Mouse (Mus musculus) E14TG2a.4 (cell line): ENCODE data around the gene Pdx1.

Source experiments
- H3K27me3 ChIP-seq: 2 replicates; pipeline ENCODE4 v1.6.1; 2014; ENCODE audit warnings: low read length, control low read depth; ENCODE audit not compliant: insufficient read depth
- H3K36me3 ChIP-seq: 2 replicates; pipeline ENCODE4 v1.6.1; 2014; ENCODE audit warnings: low read length, control low read depth; ENCODE audit not compliant: insufficient read depth
- H3K4me1 ChIP-seq: replicated peaks from 2 replicates; pipeline ENCODE4 v1.6.1; 2014; ENCODE audit warnings: low read depth, low read length, control low read depth
- H3K4me3 ChIP-seq: replicated peaks from 2 replicates; pipeline ENCODE4 v1.5.1; 2014; ENCODE audit warnings: mild to moderate bottlenecking, low read length
- H3K9me3 ChIP-seq: 2 replicates; pipeline ENCODE4 v1.6.1; 2014; ENCODE audit warnings: low read length, control low read depth
- CTCF ChIP-seq: conservative IDR thresholded peaks from 2 replicates; pipeline ENCODE4 v1.5.1; 2014; ENCODE audit warnings: low read length
- NANOG ChIP-seq: IDR thresholded peaks from 2 replicates; pipeline ENCODE4 v1.6.1; 2014; ENCODE audit warnings: borderline replicate concordance, low read length, mixed read lengths
- POU5F1 ChIP-seq: IDR thresholded peaks from 2 replicates; pipeline ENCODE4 v1.6.1; 2014; ENCODE audit warnings: low read length, borderline replicate concordance

The Pdx1 gene

GRCm38 (mm10) chr5:147315432-147316075 lies 45.8 kb downstream of the Pdx1 start:
- H3K4me3 ChIP-seq: peak overlapping the region; percentile 49
- no peaks in the 10 kb centered on the region for H3K9me3 ChIP-seq
- peaks cover 29% of the 10 kb centered on the region for H3K4me1 ChIP-seq
- H3K36me3 ChIP-seq: no peaks in the 10 kb centered on the region
- H3K27me3 ChIP-seq: peaks cover 89% of the 10 kb centered on the region
- TF ChIP-seq POU5F1: no peak
- TF ChIP-seq CTCF: no peak
- no peak for TF ChIP-seq NANOG

DNA sequence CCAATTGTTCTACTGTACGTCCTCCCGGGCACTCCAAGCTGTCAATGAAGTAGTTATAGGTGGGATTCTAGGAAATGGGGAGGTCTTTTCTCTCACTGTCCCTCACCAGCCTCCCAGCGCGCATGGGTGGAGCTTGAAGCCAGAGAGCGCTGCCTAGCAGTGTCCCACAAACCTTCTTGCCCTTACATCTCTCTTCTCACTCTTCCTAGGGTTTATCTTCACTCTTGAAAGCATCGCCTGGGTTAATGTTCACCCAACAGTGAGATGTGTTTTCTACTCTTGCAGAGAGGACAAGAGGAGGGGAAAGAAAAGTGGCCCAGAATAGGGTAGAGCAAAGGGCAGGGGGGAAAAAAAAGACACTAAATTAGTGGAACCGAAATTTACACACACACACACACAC lies 47.6 kb downstream of the Pdx1 start:
- TF ChIP-seq CTCF: no peak

DNA sequence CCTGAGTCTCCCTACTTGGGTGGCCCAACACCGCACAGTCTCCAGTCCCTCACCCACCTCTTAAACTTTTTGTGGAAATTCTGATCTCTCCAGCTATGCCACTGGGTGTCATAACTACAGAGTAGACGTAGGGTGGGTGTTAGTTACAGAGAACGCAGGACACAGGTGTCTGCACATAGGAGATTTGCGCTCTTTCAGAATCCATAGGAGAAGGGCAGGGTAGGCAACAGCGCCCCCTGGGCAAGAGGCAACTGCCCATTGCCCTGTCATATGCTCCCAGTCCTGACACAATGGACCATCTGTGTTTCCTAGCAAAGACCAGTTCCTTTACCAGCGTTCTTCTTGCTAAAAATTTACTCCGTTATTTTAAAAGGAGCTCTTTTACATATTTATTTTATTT lies 48.2 kb downstream of the Pdx1 start:
- H3K9me3 ChIP-seq: no peaks in the 10 kb centered on the region
- no peaks in the 10 kb centered on the region for H3K36me3 ChIP-seq
- no peak overlapping the region for H3K4me3 ChIP-seq
- H3K4me1 ChIP-seq: peaks cover 25% of the 10 kb centered on the region
- TF ChIP-seq POU5F1: no peak
- TF ChIP-seq CTCF: peak; percentile 55
- TF ChIP-seq NANOG: no peak
- H3K27me3 ChIP-seq: peaks cover 84% of the 10 kb centered on the region

More for the DNA sequence above, 47.6 kb downstream of the Pdx1 start:
- Histone ChIP-seq H3K4me3 (no peak overlapping the region), H3K36me3 (no peaks in the 10 kb centered on the region), H3K4me1 (peaks cover 29% of the 10 kb centered on the region), H3K27me3 (peaks cover 85% of the 10 kb centered on the region), H3K9me3 (no peaks in the 10 kb centered on the region)

DNA sequence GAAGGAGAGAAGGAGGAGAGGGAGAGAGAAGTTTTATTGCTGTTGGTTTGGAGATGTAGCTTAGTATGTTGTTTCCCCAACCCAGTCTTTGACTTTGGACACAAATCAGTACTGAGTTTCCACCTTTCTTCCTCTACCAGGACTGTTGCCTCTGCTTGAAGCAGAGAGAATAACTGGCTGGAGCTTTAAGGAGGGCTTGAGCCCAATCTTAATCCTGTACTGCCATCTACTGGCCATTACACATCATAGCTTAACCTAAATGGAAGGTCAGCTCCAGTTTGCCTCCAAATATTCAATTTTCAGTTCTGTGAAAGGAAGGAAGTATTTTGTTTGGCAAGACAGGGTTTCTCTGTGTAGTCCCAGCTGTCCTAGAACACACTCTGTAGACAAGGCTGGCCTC lies 49.9 kb downstream of the Pdx1 start:
- peaks cover 67% of the 10 kb centered on the region for H3K27me3 ChIP-seq
- H3K4me3 ChIP-seq: no peak overlapping the region
- TF ChIP-seq CTCF (peak; percentile 52), NANOG (no peak), POU5F1 (no peak)
- H3K9me3 ChIP-seq: no peaks in the 10 kb centered on the region
- H3K4me1 ChIP-seq: peaks cover 20% of the 10 kb centered on the region
- H3K36me3 ChIP-seq: no peaks in the 10 kb centered on the region

DNA sequence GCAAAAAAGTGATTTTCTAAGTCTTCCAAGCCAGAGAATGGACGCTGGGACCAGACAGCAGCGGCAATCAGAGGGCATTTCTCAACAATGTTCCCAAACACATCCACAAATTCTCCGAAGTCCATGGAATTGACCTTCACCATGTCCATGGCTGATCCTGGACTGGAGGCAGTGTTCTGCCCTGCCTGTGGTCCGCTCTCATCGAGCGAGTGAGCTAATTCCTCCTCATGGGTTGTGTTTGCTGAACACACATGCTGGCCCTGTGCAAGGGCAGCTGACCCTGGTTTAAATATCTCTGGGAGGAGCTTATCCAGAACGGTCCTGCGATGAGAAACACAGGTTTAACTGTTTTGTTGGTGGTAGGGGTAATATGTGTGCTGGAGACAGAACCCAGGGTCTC lies 52.4 kb downstream of the Pdx1 start, which contains the start of gene Urad:
Urad (minus strand) TSS at position 258 of the 400 bp plus-strand sequence.
- no peaks in the 10 kb centered on the region for H3K36me3 ChIP-seq
- no peak within 1 kb of the TSS for H3K4me3 ChIP-seq
- no peaks in the 10 kb centered on the region for H3K9me3 ChIP-seq
- peaks cover 12% of the 10 kb centered on the region; the same call in 1 of the 2 replicates for H3K4me1 ChIP-seq
- no peak for TF ChIP-seq CTCF
- no peak for TF ChIP-seq POU5F1
- no peak for TF ChIP-seq NANOG
- H3K27me3 ChIP-seq: peaks cover 56% of the 10 kb centered on the region

DNA sequence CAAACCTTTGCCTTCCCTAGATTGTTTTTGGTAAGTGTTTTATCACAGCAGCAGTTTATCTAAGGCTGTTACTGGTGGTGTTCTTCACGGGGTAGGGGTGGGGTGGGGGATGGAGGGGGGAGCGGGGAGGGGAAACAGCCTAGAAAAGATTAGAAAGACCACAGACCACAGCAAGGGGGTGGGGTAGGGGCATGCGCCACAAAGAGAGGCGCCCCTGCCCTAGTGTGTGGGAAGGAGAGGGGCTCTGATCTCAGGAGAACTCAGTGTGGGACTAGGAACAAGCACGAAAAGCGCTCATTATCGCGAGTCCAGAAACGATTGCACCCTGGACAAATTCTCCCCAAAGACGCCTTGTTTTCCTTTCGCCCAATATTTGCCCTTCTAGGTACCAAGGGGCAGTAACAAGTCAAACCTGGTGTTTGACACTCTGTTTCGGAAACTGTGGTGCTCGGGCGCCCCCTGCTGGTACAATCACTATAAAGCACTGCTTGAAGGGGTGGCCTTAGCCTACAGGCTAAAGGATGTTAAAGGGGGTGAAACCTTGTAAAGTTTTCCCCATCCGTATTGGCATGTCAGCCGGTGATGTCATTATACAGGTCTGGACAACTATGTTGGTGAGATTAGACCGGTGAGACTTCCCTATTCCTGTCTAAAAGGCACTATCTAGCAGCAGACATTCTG lies 53.6 kb downstream of the Pdx1 start:
- Histone ChIP-seq H3K9me3 (no peaks in the 10 kb centered on the region), H3K4me1 (peaks cover 10% of the 10 kb centered on the region; the same call in 1 of the 2 replicates), H3K27me3 (peaks cover 44% of the 10 kb centered on the region), H3K36me3 (no peaks in the 10 kb centered on the region), H3K4me3 (no peak overlapping the region)
- TF ChIP-seq CTCF: peak; percentile 78
- TF ChIP-seq NANOG: no peak
